Mouse (Mus musculus) heart, embryonic 11.5 days (tissue): ENCODE results near the gene Ddx51. TPM values are rescaled to one million over a fixed set of nuclear protein-coding genes. Genes with fewer than 3 reads are reported as not detected.

Experiments
- ATAC-seq: fragments of 200-750 bp; cut with Nextera tagmentation; replicated peaks from 2 replicates; pipeline ENCODE4 v1.8.0; 2017; ENCODE audit warnings: moderate library complexity; ENCODE audit not compliant: insufficient number of reproducible peaks, low FRiP score, low TSS enrichment
- H3K27ac ChIP-seq: fragments of 300-500 bp; sonication (generic); 2 replicates; pipeline ENCODE4 v1.5.1; 2014; ENCODE audit warnings: mild to moderate bottlenecking, low read depth, low read length
- H3K27me3 ChIP-seq: fragments of 300-500 bp; sonication (generic); 2 replicates; pipeline ENCODE4 v1.6.1; 2014; ENCODE audit warnings: mild to moderate bottlenecking, low read length, mixed read lengths; ENCODE audit not compliant: control insufficient read depth, insufficient read depth
- H3K36me3 ChIP-seq: fragments of 300-500 bp; sonication (generic); 2 replicates; pipeline ENCODE4 v1.6.1; 2014; ENCODE audit warnings: mild to moderate bottlenecking, low read length, moderate library complexity, mixed read lengths; ENCODE audit not compliant: control insufficient read depth, insufficient read depth
- H3K4me1 ChIP-seq: fragments of 300-500 bp; sonication (generic); 2 replicates; pipeline ENCODE4 v1.6.1; 2014; ENCODE audit warnings: low read length; ENCODE audit not compliant: control insufficient read depth, insufficient read depth
- H3K4me2 ChIP-seq: fragments of 300-500 bp; sonication (generic); 2 replicates; pipeline ENCODE4 v1.6.1; 2014; ENCODE audit warnings: mild to moderate bottlenecking, moderate library complexity
- H3K4me3 ChIP-seq: fragments of 300-500 bp; sonication (generic); 2 replicates; pipeline ENCODE4 v1.5.1; 2014; ENCODE audit warnings: low read depth, low read length
- H3K9ac ChIP-seq: fragments of 300-500 bp; sonication (generic); 2 replicates; pipeline ENCODE4 v1.6.1; 2014; ENCODE audit warnings: mild to moderate bottlenecking, low read depth, low read length, moderate library complexity
- H3K9me3 ChIP-seq: fragments of 300-500 bp; sonication (generic); replicated peaks from 2 replicates; pipeline ENCODE4 v1.6.1; 2016; ENCODE audit warnings: low read length; ENCODE audit not compliant: control insufficient read depth
- WGBS: fragments of 180-500 bp; shearing (Covaris S2); extraction: QIAGEN DNeasy Blood & Tissue Kit; methylation state at CpG from one replicate; pipeline ENCODE4 v1.1.7; 2014; ENCODE audit not compliant: insufficient replicate concordance; 5-methylcytosine and 5-hydroxymethylcytosine counted together
- polyA plus RNA-seq: library from polyadenylated mRNA; unstranded; fragments of >200 nt; fragmentation: Nextera tagmentation; extraction: Ambion mirVana; gene quantifications from 2 replicates; pipeline ENCODE4 v1.2.1, GENCODE M21; 2014

Gene Ddx51
- polyA plus RNA-seq, 1 experiment from 2014 or later = 22.0 TPM

DNA sequence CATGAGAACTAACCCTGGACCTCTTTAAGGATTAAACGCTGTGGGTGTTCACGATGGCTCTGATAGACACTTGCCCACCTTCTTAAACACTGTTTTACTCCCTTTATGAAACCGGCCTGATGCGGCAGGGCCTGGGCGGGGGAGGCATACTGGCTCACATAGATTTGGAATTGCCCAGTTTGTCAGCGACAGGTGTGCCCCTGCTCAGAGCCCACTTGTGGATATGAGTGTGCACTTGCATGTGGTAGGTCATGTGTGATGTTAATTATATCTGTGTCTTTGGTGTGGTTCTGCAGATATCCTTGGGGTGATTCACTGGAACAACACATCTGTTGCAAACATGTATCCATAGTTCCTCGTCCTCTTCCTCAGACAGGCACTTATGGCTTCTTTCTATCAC lies 42.8 kb upstream of the Ddx51 start:
- H3K36me3 ChIP-seq = no peaks in the 10 kb centered on the region
- ATAC-seq = no peak
- no peak overlapping the region for H3K27ac ChIP-seq
- no peaks in the 10 kb centered on the region for H3K9me3 ChIP-seq
- no peak overlapping the region for H3K4me3 ChIP-seq
- no peaks in the 10 kb centered on the region for H3K4me1 ChIP-seq
- peaks cover 8% of the 10 kb centered on the region; the same call in 1 of the 2 replicates for H3K27me3 ChIP-seq
- no peak overlapping the region for H3K9ac ChIP-seq
- no peak overlapping the region for H3K4me2 ChIP-seq
- 81% methylated on average over 7 of the region's 7 CpGs for WGBS

DNA sequence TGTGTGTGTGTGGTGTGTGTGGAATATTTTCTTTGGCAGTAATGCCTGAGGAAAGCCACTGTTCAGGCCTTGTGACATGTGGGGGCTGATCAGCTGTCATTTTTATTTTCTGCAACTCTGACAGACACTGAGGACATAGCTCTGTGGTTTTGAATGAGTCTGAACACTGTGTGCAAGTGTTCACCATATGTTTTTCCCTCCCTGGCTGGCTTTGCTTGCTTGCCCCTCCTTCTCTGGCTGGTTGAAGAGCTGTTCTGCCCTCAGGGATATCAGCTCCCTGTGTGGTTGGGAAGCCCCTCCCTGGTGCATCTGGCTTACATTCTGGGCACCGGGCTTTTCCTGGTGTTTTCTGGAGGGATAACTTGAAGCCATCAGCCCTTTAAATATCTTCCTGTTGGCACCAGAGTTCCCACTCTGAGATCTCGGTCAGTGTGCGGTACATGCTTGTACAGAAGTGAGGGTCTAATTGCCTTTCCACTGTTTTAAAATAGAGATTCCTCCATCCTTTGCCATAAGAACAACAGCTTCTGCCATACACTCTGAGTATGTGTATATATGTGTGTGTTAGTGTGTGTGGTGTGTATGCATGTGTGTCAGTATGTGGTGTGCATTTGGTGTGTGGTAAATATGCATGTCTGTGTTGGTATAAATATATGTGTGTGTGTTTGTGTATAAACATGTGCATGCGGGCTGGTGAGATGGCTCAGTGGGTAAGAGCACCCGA lies 41.7 kb upstream of the Ddx51 start:
- Histone ChIP-seq H3K36me3 (no peaks in the 10 kb centered on the region), H3K9ac (no peak overlapping the region), H3K4me1 (no peaks in the 10 kb centered on the region), H3K27ac (no peak overlapping the region), H3K9me3 (no peaks in the 10 kb centered on the region), H3K4me3 (no peak overlapping the region), H3K27me3 (peaks cover 5% of the 10 kb centered on the region; the same call in 1 of the 2 replicates), H3K4me2 (no peak overlapping the region)
- 73% methylated on average over 5 of the region's 5 CpGs for WGBS
- ATAC-seq = no peak

DNA sequence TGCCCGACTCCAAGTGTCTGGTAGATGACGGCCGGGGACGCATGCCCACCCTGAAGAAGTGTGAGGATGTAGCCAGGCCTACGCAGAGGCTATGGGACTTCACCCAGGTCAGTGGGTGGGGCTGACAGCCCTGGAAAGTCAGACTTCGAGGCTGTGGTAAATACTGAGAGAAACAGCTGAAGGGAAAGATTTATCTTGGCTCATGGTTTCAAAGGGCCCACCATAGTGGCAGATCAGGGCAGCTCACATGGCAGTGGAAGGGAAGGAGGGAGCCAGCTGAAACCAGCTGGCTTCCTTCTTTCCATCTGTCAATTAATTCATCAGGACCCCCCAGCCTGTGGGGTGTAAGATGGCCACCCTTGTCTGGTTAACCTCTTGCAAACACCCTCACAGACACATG lies 34.0 kb upstream of the Ddx51 start:
- Histone ChIP-seq H3K27me3 (no peaks in the 10 kb centered on the region), H3K4me2 (no peak overlapping the region), H3K9ac (no peak overlapping the region), H3K36me3 (no peaks in the 10 kb centered on the region), H3K4me1 (no peaks in the 10 kb centered on the region), H3K4me3 (no peak overlapping the region), H3K9me3 (no peaks in the 10 kb centered on the region), H3K27ac (no peak overlapping the region)
- WGBS = 77% methylated on average over 6 of the region's 6 CpGs
- ATAC-seq = no peak

DNA sequence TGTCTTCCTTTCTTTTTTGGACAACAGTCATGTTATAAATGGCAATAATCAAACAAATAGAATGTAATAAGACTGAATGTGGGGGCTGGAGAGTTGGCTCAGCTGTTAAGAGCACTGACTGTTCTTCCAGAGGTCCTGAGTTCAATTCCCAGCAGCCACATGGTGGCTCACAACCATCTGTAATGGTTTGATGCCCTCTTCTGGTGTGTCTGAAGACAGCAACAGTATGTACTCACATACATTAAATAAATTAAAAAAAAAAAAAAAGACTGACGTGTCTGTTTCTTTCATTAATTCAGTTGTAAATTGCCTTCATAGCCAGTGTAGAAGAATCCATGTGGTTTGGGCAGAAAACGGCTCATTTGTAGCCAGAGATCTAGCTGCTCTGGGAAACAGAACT lies 28.9 kb upstream of the Ddx51 start:
- Histone ChIP-seq H3K27ac (no peak overlapping the region), H3K27me3 (peaks cover 16% of the 10 kb centered on the region), H3K9ac (no peak overlapping the region), H3K36me3 (no peaks in the 10 kb centered on the region), H3K4me3 (no peak overlapping the region), H3K4me2 (no peak overlapping the region), H3K9me3 (no peaks in the 10 kb centered on the region), H3K4me1 (no peaks in the 10 kb centered on the region)
- 82% methylated on average over 2 of the region's 2 CpGs for WGBS
- ATAC-seq = no peak

DNA sequence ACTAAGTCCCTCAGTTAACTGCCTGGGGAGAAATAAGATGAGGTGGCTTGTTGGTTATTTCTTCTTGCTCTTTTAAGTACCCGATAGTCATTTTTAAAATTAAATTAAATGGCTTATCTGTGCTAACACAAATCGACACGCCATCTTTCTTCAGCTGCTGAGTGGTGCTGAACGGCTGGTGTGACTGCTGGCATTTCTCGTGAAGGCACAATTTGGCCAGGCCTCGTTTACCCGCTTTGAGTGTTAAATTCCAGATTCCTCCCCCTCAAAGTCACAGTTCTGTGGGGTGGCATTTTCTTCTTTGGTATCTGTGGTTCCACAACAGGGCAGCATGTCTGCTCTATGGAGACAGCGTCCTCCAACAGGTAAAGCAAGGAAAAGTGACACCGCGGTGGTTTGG lies 25.9 kb upstream of the Ddx51 start:
- H3K4me3 ChIP-seq = no peak overlapping the region
- H3K4me1 ChIP-seq = no peaks in the 10 kb centered on the region
- no peaks in the 10 kb centered on the region for H3K9me3 ChIP-seq
- no peaks in the 10 kb centered on the region for H3K36me3 ChIP-seq
- peaks cover 16% of the 10 kb centered on the region for H3K27me3 ChIP-seq
- 51% methylated on average over 10 of the region's 10 CpGs for WGBS
- no peak overlapping the region for H3K4me2 ChIP-seq
- no peak overlapping the region for H3K9ac ChIP-seq
- no peak overlapping the region for H3K27ac ChIP-seq
- ATAC-seq = no peak

DNA sequence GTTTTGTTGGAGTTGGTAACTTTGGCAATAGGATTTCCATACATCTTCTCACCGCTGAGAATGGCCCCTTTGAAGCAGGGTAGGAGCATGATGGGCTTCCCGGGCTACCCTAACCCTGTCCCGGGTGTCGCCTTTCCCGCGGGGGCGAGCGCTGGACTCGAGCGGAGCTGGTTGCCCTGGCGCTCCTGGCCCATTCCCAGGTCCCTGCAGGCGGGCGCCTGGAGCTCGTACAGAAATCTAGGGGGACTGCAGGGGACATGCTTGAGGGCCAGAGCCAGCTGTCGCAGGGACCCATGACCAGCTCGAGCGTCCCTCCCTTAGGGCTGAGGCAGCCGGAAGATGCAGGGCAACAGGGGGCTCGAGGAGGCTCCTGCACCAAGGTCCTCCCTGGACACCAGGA lies 25.1 kb upstream of the Ddx51 start:
- Histone ChIP-seq H3K4me1 (no peaks in the 10 kb centered on the region), H3K9ac (no peak overlapping the region), H3K4me3 (no peak overlapping the region), H3K27ac (no peak overlapping the region), H3K9me3 (no peaks in the 10 kb centered on the region), H3K27me3 (peaks cover 16% of the 10 kb centered on the region), H3K4me2 (no peak overlapping the region), H3K36me3 (no peaks in the 10 kb centered on the region)
- ATAC-seq = no peak
- WGBS = 17% methylated on average over 19 of the region's 19 CpGs

DNA sequence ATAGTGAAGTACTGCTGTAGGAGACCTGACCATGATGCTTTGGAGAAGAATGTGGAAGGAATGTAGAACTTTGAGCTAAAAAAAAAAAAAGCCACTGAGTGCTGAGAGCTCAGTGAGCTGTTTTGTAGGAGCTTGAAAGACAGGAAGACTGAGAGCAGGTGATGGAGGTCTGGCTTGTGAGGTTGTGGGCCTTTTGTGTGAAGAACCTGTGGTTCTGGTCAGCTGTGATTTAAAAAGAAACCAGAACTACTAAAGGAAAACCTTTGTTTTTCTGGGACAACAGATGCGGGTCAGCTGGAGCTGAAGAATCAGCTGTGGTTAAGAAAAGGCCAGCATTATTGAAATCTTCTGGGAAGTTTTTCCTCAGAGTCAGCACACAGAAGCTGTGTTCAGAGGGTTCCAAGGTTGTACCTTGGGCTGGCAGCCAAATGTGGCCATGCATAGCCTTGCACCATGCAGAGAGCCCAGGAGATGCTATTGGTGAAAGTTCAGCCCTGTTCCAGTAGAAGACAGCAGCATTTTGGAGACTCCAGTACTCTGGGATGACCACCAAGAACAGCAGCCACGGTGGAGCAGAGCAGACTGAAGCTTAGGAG lies 23.6 kb upstream of the Ddx51 start:
- H3K9ac ChIP-seq = no peak overlapping the region
- WGBS = 69% methylated on average over 2 of the region's 2 CpGs
- H3K36me3 ChIP-seq = no peaks in the 10 kb centered on the region
- H3K9me3 ChIP-seq = no peaks in the 10 kb centered on the region
- no peak for ATAC-seq
- no peaks in the 10 kb centered on the region for H3K4me1 ChIP-seq
- H3K4me3 ChIP-seq = no peak overlapping the region
- no peak overlapping the region for H3K27ac ChIP-seq
- no peak overlapping the region for H3K4me2 ChIP-seq
- H3K27me3 ChIP-seq = peaks cover 16% of the 10 kb centered on the region

DNA sequence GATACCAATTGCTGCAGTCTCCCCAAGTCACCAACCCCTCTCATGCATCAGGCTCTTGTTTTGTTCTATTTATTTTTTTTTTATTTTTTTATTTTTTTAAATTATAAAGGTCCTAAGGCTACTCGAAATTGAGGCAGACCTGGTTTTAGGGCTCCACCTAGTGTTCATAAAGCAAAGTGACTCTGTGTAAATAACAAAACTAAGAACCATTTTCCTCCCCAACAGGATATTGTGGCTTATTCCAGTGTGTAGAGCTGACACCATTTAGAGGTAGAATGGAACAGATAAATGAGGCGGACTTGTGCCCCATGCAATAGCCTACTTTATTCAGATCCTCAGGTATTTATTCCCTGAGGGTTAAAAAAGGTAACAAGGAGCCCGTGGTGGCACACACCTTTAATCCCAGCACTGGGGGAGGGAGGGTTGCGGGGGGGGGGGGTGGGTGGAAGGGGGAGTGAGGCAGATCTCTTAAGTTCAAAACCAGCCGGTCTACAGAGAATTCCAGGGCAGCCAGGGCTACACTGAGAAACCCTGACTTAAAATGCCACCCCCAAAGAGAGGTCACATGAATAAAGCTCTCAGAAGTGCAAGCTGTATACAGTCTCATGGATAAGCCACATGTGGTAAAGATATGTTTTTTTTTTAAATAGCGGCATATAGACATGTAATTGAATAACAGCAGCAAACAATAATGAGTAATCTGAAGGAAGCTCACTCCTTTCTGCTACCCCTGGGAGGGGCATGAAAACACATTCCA lies 17.1 kb upstream of the Ddx51 start:
- H3K9me3 ChIP-seq = no peaks in the 10 kb centered on the region
- H3K27me3 ChIP-seq = peaks cover 3% of the 10 kb centered on the region; the same call in 1 of the 2 replicates
- H3K27ac ChIP-seq = no peak overlapping the region
- H3K9ac ChIP-seq = no peak overlapping the region
- H3K4me3 ChIP-seq = no peak overlapping the region
- no peak for ATAC-seq
- no peaks in the 10 kb centered on the region for H3K36me3 ChIP-seq
- WGBS = 45% methylated on average over 6 of the region's 6 CpGs
- no peak overlapping the region for H3K4me2 ChIP-seq
- no peaks in the 10 kb centered on the region for H3K4me1 ChIP-seq
